Mouse (Mus musculus): ENCODE measurements around the gene Fut8.

Gene Fut8

DNA sequence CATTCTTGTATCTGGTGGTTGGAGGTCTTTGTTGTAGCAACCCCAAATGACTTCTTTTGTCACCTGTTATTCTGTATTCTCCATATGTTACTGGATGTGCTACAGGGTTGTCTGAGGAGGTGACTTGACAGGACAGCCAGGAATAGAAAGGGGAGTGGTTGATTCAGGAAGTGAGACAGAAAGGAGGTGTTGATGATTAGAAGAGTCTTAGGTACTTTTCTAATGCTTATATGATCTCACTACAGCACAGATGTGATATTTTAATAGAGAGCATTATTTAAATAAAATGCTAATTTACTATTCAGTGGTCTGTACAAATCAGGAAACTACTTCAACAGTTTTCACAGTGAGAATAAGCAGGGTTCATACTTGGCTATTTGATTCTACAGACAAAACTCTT, 71.6 kb downstream of the Fut8 start:
- DNase-seq = no peak

GRCm38 (mm10) chr12:77313502-77313901, 75.6 kb downstream of the Fut8 start:
- DNase-seq = no peak

- DNase-seq = no peak
These were observed 86.2 kb downstream of the Fut8 start for GRCm38 (mm10) chr12:77324142-77324541.

DNA sequence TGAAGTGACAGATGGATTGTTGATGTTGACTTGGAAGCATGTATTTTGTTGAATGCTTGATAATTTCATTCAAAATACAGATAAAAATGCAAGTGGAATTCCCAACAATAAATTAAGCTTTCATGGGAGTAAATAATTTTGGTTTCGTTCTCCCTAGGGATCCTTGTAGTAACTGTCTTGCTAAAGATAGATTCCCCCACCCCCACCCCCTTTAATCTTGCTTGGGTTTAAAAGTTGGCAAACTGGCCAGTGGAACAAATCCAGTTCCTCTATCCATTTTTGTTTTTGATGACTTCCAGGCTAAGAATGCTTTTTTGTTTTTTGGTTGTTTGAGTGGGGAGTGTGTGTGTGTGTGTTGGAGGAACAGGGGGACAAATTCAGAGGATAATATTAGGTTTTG, 108.6 kb downstream of the Fut8 start:
- no peak for DNase-seq

DNA sequence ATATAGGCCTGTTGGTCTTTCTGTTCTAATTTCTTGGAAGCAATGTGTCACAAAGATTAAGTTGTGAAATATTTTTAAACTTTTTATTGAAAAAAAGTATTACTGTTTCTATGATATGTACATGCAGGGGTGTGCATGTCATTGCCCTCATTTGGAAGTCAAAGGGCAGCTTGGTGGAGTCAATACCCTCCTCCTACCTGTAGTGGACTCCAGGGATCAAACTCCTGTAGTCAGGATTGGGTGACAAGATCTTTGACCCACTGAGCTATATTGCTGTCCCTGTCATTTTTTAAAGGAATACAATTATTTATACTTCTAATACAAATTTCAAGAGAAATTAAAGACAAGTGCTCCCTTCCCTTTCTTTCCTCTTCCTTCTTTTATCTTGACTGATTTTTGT, 111.6 kb downstream of the Fut8 start:
- DNase-seq = no peak

GRCm38 (mm10) chr12:77415720-77416119, 177.8 kb downstream of the Fut8 start:
- no peak for DNase-seq

- DNase-seq = no peak
These were observed 183.9 kb downstream of the Fut8 start for GRCm38 (mm10) chr12:77421667-77422393.

- no peak for DNase-seq
These were observed 188.2 kb downstream of the Fut8 start for GRCm38 (mm10) chr12:77426093-77426492.

GRCm38 (mm10) chr12:77428165-77428564, 190.2 kb downstream of the Fut8 start:
- DNase-seq = no peak

GRCm38 (mm10) chr12:77429381-77429780, 191.5 kb downstream of the Fut8 start:
- DNase-seq = no peak

- no peak for DNase-seq
These were observed 198.8 kb downstream of the Fut8 start for GRCm38 (mm10) chr12:77436733-77437132.

DNA sequence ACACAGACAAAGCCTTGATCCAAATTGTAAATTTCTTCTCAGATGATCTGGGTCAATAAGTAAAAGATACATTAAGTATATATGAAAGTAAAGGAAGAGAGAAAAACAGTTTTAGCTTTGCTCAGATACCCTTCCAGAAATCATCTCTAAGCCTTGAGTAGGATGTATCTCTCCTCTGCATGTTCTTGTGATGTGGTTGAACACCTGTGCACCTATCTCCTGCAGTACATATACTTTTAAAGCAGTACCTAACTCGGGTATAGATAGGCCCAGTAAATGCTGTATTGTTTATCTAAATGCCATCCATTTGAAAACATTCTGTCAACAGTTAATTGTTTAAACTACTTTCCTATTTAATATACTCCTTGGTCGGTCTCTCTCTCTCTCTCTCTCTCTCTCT, 212.9 kb downstream of the Fut8 start:
- DNase-seq = no peak

DNA sequence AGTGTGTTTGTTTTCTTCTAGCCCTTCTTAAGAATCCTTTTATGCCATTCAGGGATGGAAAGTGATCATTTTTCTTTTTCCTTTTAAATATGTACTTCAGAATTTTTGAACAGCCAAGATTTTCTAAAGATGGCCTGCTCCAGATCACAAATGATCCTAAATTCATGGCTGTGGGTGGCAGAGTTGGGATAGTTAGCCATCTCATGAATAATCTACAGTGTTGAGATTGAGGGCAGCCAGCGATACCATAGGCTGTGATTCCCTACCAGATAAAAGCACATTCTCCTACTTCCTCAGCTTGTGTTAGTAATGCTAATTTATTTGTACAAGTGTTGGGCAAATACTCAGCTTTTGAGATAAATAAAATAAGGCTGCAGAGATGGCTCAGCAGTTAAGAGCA, 228.3 kb downstream of the Fut8 start:
- no peak for DNase-seq

DNA sequence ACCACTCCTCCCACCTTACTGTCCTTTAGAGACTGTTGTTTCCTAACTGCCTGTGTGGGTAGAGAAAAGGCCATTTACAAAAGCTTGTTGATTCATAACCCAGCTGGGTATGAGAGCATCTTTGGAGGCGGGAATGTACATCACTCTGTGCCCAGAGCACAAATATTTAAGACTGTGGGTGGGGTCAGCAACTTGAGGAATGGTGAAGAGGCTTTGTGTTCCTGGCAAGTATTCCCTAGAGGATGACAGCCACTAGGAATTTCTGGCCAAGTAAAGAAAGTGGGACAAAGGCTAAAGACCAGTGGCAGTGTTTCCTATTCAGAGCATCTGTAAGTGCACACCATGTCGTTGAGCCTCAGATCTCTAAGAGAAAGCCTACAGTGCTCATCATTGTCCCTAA, 242.0 kb downstream of the Fut8 start:
- DNase-seq = no peak

GRCm38 (mm10) chr12:77481153-77481552, 243.2 kb downstream of the Fut8 start:
- no peak for DNase-seq

GRCm38 (mm10) chr12:77481799-77482198, 243.9 kb downstream of the Fut8 start:
- DNase-seq = no peak

DNA sequence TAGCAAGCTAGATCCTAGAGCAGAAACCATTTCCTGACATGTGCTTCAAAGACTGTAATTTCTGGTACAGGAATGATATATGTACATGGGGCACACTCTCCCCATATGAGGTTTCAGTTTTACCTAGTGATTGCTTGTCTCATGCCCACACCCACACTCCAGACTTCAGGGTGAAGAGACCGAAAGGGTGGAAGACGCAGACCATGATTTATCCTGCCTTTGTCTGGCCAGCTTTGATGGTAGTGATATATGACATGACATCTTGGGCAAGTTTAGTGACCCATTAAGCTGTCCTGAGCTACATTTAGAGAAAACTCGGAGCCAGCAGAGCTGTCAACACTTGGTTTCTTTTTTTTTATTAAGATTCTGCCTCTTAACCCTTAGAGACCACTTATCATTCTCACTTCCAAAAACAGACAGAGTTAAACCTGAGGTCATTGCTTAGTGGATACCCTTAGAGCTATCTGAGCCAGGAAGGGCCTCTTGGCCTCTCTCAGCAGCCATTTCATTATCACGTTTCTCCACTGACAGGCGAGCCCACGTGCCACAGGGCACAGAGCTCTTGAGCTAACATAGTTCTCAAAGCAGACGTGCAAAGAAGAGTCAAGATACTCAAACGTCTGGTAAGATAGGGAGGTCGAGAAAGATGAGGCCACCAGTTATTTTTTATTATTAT, 245.4 kb downstream of the Fut8 start:
- no peak for DNase-seq

GRCm38 (mm10) chr12:77484761-77485160, 246.8 kb downstream of the Fut8 start:
- DNase-seq = no peak

DNA sequence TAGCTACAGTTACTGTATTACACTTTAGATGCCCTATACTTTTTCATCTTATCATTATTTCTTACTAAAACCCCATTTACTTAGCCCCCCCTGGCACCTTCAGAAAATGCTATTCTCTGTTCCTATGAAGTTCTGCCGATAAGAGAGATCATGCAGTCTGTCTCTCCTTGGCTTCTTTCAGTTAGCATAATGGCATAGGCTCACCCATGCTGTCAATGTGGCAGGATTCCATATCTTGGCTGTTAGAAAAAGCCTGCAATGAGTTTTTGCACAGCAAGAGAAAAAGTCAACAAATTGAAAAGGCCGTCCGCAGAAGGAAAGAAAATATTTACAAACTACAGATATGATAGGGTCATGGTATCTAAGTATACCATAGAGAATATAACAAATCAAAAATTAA, 253.6 kb downstream of the Fut8 start:
- DNase-seq = no peak

DNA sequence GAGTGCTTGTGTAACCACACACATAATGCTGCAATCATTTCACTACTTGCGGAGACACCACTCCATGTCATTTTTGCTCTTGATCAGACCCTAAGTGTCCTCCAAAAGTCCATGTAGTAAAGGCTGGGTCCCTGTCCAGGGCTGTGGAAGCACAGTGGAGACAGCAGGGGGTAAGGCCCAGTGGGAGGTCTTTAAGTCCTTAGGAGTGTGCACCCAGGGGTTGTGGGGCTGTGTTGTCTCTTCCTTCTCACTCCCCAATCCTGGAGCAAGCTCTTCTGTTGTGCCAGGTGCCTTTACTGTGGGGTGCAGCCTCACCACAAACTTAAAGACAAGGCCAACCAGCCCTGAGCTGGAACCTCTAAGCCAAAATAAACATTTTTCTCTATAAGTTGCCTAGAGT, 257.9 kb downstream of the Fut8 start:
- DNase-seq = no peak

GRCm38 (mm10) chr12:77498153-77498552, 260.2 kb downstream of the Fut8 start:
- DNase-seq = no peak

- no peak for DNase-seq
These were observed 262.6 kb downstream of the Fut8 start for GRCm38 (mm10) chr12:77500439-77501055.

GRCm38 (mm10) chr12:77501466-77502240, 263.7 kb downstream of the Fut8 start:
- no peak for DNase-seq

- DNase-seq = no peak
These were observed 264.3 kb downstream of the Fut8 start for GRCm38 (mm10) chr12:77502243-77502642.
